ENCODE assay signal across 11 mouse cellular contexts in the genomic region with DNA sequence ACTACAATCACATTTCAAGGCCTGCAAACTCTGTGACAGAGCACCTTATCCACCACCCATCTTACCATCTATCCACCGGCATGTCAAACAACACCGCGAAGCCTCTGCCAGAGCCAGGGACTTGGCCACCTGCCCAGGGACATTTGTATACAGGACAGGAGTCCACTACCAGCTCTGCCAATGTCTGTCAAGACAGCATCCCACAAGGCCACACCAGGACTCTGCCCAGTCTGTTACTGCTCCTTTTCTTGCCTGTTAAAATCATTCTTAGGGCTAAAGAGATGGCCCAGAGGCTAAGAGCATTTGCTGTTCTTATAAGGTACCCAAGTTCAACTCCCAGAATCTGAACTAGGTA. TPM values are rescaled to one million over a fixed set of nuclear protein-coding genes. Genes with fewer than 3 reads are reported as not detected.
DNase-seq lines count a peak whose midpoint lies in the region; ATAC-seq and TF ChIP-seq lines count a peak whose summit lies in the region.
"Had no signal": no experiment of that assay in that cellular context is flagged by ENCODE, and none has a peak within 500 bp of the region (broad histone marks: within the 10 kb centered on the region; RNA-seq: fewer than 3 reads in every experiment).

No protein-coding gene starts in this region.

- no peaks in the 10 kb centered on the region for H3K36me3 ChIP-seq in lung, embryonic 14.5 days (ENCODE audit: insufficient read depth)
- H3K36me3 ChIP-seq: embryonic facial prominence, embryonic 12.5 days; G1E; limb, embryonic 12.5 days had no signal

- no peak overlapping the region for H3K4me3 ChIP-seq in lung, embryonic 14.5 days (ENCODE audit: low read depth, low read length)
- no peak overlapping the region for H3K4me3 ChIP-seq in lung, adult 2 months (replicated peaks; ENCODE audit: extremely low read depth, low read depth, low read length)
- H3K4me3 ChIP-seq: embryonic facial prominence, embryonic 12.5 days; limb, embryonic 12.5 days had no signal

- 25% methylated on average over 3 of the region's 3 CpGs for WGBS in lung, embryonic 14.5 days
- WGBS in lung, adult 2 months: 34% methylated on average over 3 of the region's 3 CpGs

- no peaks in the 10 kb centered on the region for H3K27me3 ChIP-seq in lung, embryonic 14.5 days (ENCODE audit: insufficient read depth, low read length)
- H3K27me3 ChIP-seq: embryonic facial prominence, embryonic 12.5 days; limb, embryonic 12.5 days had no signal

- no peaks in the 10 kb centered on the region for H3K9me3 ChIP-seq in lung, embryonic 14.5 days (ENCODE audit: low read depth, low read length)
- H3K9me3 ChIP-seq: G1E; limb, embryonic 12.5 days had no signal

- peak; percentile 41 for DNase-seq in lung, embryonic 14.5 days
- DNase-seq in lung, adult 2 months: no peak
- peak; percentile 90 to 91 for DNase-seq in adrenal gland, postnatal 36 days
- DNase-seq in gastrocnemius, postnatal 10 days: peak; percentile 34
- peak; percentile 86 for DNase-seq in kidney, adult 9 months
- no peak for DNase-seq in thymus, postnatal 0 days (ENCODE audit: low spot score)
- DNase-seq in layer of hippocampus, postnatal 25 days (ENCODE audit: extremely low spot score in 1 of 2, low spot score in 1 of 2): no peak

- no peak overlapping the region for H3K27ac ChIP-seq in lung, embryonic 14.5 days (ENCODE audit: low read depth)
- H3K27ac ChIP-seq: embryonic facial prominence, embryonic 12.5 days; limb, embryonic 12.5 days had no signal

- no peaks in the 10 kb centered on the region for H3K4me1 ChIP-seq in lung, embryonic 14.5 days (ENCODE audit: insufficient read depth)
- no peaks in the 10 kb centered on the region for H3K4me1 ChIP-seq in lung, adult 2 months (ENCODE audit: control insufficient read depth, insufficient read depth, low read length)
- H3K4me1 ChIP-seq: embryonic facial prominence, embryonic 12.5 days had no signal

- peak; percentile 38; the same call in 1 of the 2 replicates for ATAC-seq in lung, embryonic 14.5 days (ENCODE audit: insufficient read depth)
- no peak for ATAC-seq in erythroid progenitor cell, adult 5-6 weeks (replicated peaks; ENCODE audit: low FRiP score, poor library complexity, severe bottlenecking)

- no peak overlapping the region for H3K4me2 ChIP-seq in lung, embryonic 14.5 days
- H3K4me2 ChIP-seq: embryonic facial prominence, embryonic 12.5 days; limb, embryonic 12.5 days had no signal

- TF ChIP-seq CTCF in lung, embryonic 14.5 days (IDR thresholded peaks at IDR 0.05; ENCODE audit: low read depth): no peak
- no peak for TF ChIP-seq CTCF in lung, adult 2 months (IDR thresholded peaks at IDR 0.05; ENCODE audit: insufficient read depth, low read length)

- no peak overlapping the region for H3K9ac ChIP-seq in lung, embryonic 14.5 days
- H3K9ac ChIP-seq: embryonic facial prominence, embryonic 12.5 days; limb, embryonic 12.5 days had no signal

- TF ChIP-seq POLR2A in lung, adult 2 months (IDR thresholded peaks at IDR 0.05; ENCODE audit: borderline replicate concordance, extremely low read depth, low read depth, low read length): no peak

RNA-seq across cellular contexts. Expression of gene Ryr2, which starts 53.4 kb away (rescaled TPM):
- 2.3 TPM in 2 replicates for polyA plus RNA-seq in lung, embryonic 14.5 days (2014; fragmentation: Nextera tagmentation; extraction: Ambion mirVana)
- polyA plus RNA-seq in lung, adult 2 months (2012; rRNA removed): 2.3 and 4.1 TPM in 2 replicates
- 10 to 100 TPM in 1 of 2 experiments, 1 to 10 TPM in 1; 8.5 to 21.8 TPM for total RNA-seq in adrenal gland, postnatal 36 days (2021)
- under 1 TPM; 0.33 to 0.75 TPM for total RNA-seq in gastrocnemius, postnatal 10 days (2021)
- total RNA-seq in erythroid progenitor cell, adult 5-6 weeks (2015; ENCODE audit: low replicate concordance): not detected in 2 replicates
- total RNA-seq in erythroid progenitor cell, adult 5-6 weeks (2017; ENCODE audit: low replicate concordance): not detected in 2 replicates
- 0.21 and 0.68 TPM in 2 replicates for polyA plus RNA-seq in thymus, postnatal 0 days (2015; fragmentation: Nextera tagmentation; extraction: Ambion mirVana)
- total RNA-seq in layer of hippocampus, postnatal 25 days (2021): 100 to 1,000 TPM; 175 to 248 TPM
- polyA plus RNA-seq: G1E had no signal

Comparison
In these comparisons a context has a peak if more than half of its experiments do, and no peak if none do; other contexts are left out.
1. DNase-seq: peak in lung, embryonic 14.5 days (single experiment), adrenal gland, postnatal 36 days (2 of 2), gastrocnemius, postnatal 10 days (single experiment) and kidney, adult 9 months (single experiment); none in lung, adult 2 months (single experiment), thymus, postnatal 0 days (single experiment) and layer of hippocampus, postnatal 25 days (0 of 2).
2. RNA of gene Ryr2, which starts 53.4 kb away (total RNA-seq): 175 to 248 TPM in layer of hippocampus, postnatal 25 days; 8.5 to 21.8 TPM in adrenal gland, postnatal 36 days, 0.33 to 0.75 TPM in gastrocnemius, postnatal 10 days and not detected in erythroid progenitor cell, adult 5-6 weeks; every median in the first group is over 4 times any median in the second.